Mouse (Mus musculus) hindlimb bud, embryonic 11.5 days (tissue): ENCODE data around the gene Arsj.

Source experiments
- DNase-seq: peaks from one replicate; pipeline ENCODE4 v3.0.0-alpha.2; 2012; ENCODE audit warnings: low read depth, low spot score; ENCODE audit errors: extremely low spot score

Gene Arsj

GRCm38 (mm10) chr3:126400726-126401125 is 37.2 kb downstream of the Arsj start:
- no peak for DNase-seq

- peak; percentile 71 for DNase-seq
Measured at GRCm38 (mm10) chr3:126402836-126403235, 39.4 kb downstream of the Arsj start.

- no peak for DNase-seq
Measured at GRCm38 (mm10) chr3:126404199-126404598, 40.7 kb downstream of the Arsj start.

GRCm38 (mm10) chr3:126430524-126431064 is 67.1 kb downstream of the Arsj start:
- no peak for DNase-seq

- no peak for DNase-seq
Measured at GRCm38 (mm10) chr3:126439331-126439730, 75.8 kb downstream of the Arsj start.

- DNase-seq: no peak
Measured at GRCm38 (mm10) chr3:126449058-126449457, 85.6 kb downstream of the Arsj start.

- DNase-seq: no peak
Measured at GRCm38 (mm10) chr3:126449515-126449914, 86.0 kb downstream of the Arsj start.

GRCm38 (mm10) chr3:126455787-126456482 is 92.5 kb downstream of the Arsj start:
- DNase-seq: no peak

- no peak for DNase-seq
Measured at GRCm38 (mm10) chr3:126463119-126463815, 99.8 kb downstream of the Arsj start.

GRCm38 (mm10) chr3:126464262-126464661 is 100.8 kb downstream of the Arsj start:
- no peak for DNase-seq
